Mouse (Mus musculus) mouse trophoblast stem cell (cell line): ENCODE data around the gene Prrc2b.

Source experiments
- in situ Hi-C, 2 experiments: fragments of 300-500 bp; cut with MseI, MboI; formaldehyde crosslinking; loops; 2 replicates in 1 of 2; 3 replicates in 1 of 2; pipeline ENCODE4 v1.15.1; 2025

Gene Prrc2b

DNA sequence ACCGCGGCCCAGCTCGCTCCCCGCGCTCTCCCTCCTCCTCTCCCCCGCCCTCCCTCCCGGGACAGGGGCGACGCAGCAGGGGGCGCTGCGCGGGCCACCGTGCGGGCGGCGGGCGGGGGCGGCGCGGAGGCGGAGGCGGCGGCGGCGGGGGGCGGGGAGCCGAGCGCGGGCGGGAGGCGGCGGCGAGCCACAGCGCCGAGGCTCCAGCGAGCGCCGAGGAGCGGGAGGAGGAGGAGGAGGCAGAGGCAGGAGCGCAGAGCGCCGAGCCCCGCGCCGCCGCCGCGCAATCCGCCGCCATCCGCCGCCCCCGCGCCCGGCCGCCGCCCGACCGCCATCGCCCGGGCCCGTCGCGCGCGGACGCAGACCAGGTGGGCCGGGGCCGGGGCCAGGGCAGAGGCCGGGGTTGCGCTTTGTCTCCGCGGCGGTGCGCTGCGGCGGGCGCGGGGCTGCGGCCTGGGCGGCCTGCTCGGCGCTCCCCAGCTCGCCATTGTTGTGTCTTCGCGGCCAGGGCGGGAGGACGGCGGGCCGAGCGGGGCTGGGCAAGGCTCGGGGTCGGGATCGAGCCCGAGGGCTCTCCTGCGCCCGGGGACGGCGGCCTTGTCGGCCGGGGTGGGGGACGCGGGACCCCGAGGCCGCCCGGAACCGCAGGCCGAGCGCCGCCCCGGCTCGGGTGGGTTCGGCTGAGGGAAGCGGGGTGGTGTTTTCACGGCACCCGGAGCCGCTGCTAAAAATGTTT is at the start of gene Prrc2b:
Gene Prrc2b, plus strand, starts transcription at position 159 of the 736 bp plus-strand sequence.
- in situ Hi-C loops = no loop called here

DNA sequence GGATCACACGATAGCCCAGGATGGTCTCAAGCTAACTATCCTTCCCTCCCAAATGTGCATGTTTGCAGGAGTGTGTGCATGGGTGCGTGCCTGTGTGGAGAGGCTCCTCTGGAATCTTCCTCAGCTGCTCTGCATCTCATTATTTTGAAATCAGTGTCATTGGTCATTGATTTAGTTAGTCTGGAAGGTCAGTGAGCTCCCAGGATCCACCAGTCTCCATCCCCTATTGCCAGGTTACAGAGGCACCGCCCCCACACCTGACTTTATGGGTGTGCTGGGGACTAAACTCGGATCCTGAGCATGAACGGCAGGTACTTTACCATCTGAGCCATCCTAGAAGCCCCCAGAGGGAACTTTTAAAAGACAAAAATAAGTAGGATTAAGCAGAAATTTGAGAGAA is 47.9 kb upstream of the Prrc2b start:
- in situ Hi-C loops = no loop called here

DNA sequence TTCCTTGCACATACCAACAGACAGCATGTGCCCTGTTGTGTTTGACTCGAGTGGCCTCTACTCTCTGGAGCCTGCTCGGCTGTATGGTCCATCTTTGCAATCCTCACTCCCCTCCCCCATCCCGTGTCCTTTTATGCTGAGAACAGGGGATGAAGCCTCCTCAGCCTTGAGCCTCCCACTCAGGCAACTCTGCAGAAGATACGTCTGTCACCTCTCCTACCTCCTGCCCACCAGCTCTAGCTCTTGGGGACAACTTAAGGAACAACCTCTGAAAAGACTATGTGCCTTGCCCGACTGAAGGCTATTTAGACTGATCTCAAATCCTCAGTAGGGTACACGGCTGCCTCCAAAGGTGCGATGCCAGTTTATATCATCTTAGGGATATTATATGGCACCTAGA is 47.3 kb upstream of the Prrc2b start:
- in situ Hi-C loops = no loop called here

DNA sequence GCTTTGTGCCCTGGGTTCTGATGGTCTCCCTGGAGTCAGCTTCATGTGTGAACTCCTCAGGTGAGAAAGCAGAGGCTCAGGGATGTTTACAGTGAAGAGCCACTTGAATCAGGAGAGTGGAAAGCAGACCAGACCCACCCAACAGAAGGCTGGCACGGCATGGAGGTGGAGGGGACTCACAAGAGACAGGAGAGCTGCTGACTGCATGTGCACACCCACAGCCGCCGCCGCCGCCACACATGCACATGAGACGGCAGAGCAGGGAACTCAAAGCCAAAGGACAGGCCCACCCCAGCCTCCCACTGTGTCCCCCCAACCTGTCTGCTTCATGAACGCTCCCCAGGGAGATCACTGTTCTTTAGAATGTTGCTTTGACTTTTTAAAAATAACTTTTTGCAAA is 46.8 kb upstream of the Prrc2b start:
- in situ Hi-C loops = no loop called here

DNA sequence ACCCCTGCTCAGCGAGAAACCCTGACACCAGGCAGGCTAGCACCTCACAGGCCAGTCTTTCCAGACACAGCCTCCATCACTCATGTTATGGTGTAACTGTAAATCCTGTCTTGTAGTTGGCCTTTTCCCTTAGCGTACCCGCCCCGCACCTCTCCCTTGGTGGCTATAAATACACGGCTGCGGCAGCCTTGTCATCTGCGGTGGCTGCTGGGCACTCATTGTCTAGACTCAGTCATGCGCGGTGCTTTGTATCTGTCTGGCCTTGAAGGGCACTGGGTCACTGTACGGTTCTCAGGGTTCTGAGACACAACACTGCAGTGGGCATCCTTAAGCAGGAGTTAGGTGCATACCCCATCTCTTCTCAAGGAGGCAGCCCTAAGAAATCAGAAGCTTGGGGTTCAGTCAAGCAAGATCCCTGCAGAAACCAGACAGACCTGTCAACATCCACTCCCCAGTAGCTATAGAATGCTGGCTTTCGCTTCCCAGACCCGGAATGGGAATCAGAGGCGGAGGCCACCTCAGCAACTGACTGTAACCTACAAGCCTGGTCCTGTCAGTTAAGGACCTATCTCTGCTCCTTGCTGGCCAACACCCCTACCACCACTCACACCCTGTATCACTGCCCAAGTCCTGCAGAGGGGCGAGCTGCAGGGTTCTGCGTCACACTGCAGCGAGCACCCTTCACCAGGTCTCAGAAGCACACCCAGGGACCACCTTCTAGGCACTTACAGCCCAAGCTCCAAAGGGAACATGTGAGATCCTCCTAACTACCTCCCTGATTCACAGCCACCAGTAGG is 45.6 kb upstream of the Prrc2b start:
- in situ Hi-C loops = no loop called here

DNA sequence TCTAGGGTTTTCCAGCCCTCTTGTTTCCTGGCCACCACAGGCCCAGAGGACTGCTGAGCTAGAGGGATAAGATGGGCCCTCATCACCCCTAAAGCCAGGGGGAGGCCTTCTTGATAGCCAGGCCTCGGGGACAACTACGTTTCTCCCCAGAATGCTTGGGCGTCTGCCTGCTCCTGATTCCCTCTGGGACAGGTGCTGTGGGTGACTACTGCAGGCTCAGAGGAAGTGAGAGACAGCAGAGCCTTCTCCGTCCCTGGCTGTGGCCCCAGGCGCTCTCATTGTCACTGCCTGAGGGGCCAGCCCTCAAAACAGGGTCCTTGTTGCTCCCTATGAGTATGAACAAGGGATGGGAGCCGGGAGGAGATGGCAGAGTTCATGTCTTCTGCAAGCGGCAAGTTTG is 45.0 kb upstream of the Prrc2b start:
- in situ Hi-C loops = no loop called here

DNA sequence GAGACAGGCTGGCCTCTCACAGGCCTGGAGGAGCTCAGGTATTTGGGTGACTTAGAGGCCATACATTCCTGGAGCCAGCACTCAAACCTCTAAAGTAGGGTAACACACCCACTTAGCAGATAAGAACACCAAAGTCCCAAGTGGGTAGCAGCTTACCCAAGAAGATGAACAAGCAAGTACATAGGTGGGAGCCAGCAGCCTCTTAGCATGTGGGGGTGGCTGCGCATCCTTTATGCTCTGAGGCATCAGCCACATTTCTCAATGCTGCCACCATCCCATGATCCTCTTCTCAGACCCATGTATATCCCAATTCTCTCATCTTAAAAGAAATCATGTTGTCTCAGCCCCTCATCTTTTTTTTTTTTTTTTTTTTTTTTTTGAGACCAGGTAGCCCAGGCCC is 39.6 kb upstream of the Prrc2b start:
- in situ Hi-C loops = no loop called here

DNA sequence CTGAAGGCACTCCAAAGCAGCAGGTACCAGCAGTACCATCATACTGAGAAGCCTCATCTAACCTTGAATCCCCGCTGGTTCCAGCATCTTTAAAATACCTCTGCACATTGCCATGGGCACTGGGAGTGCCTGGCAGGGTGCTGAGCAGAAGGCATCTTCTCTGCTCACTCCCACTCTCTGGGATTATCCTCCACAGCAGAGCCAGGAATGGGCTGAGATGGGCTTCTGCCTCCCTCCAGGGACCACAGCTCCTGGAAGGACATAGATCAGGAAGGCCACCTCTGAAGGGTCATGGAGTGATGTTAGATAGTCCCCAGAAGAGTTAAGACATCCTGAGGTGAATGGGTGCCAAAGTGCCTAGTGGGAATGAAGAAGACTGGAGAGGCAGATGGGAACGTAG is 38.3 kb upstream of the Prrc2b start:
- in situ Hi-C loops = no loop called here

DNA sequence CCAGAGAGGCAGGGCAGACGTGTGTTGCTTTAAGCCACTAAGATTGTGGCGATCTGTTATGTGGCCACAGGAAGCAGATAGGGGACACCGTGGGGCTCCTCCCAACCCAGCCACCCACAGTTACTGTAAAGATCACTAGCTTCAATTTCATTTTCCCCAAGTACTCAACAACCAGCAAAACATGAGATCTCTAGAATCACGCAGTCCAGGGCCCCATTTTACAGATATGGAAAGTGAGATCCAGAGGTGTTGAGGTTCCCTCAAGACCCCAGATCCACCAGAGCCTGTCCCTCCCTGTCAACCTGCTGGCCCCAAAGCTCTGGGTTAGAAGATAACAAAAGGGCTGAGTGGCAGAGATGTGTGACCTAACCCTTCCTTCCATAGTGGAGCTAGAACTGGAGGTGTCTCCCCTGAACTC is 35.0 kb upstream of the Prrc2b start:
- in situ Hi-C loops = no loop called here

DNA sequence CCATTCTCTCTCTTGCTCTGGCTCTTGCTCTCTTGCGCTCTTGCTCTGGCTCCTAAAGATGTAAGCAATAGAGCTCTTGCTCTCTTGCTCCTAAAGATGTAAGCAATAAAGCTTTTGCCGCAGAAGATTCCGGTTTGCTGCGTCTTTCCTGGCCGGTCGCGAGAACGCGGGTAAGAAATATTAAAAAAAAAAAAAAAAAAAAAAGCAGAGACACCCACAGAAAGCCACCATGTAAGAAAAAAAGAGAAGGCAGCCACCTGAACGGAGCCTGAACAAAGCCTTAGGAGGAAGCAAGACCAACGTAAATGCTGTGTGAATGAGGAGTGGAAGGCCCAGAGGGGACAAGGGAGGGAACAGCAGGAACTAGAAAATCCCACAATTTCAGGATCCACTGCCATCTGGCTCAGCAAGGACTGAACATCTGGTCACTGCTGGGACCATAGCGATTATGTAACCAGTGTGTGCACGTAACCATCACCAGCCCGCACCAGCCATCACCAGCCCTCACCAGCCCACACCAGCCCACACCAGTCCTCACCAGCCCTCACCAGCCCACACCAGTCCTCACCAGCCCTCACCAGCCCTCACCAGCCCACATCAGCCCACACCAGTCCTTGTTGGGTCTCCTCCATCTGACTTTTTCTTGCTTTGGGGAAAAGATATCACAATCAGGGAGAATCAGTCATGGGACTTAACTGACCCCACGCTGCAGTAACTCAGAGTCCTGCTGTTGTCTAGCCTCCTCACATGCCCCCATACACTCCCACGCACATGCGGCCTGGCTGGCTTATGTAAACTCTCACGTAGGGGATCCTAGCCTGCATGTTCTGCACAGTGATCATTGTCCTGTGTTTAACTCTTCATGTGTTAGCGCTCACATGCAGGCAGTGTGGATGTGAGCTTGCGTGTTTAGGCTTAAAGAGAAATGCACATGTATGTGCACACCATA is 30.8 kb upstream of the Prrc2b start:
- in situ Hi-C loops = no loop called here

DNA sequence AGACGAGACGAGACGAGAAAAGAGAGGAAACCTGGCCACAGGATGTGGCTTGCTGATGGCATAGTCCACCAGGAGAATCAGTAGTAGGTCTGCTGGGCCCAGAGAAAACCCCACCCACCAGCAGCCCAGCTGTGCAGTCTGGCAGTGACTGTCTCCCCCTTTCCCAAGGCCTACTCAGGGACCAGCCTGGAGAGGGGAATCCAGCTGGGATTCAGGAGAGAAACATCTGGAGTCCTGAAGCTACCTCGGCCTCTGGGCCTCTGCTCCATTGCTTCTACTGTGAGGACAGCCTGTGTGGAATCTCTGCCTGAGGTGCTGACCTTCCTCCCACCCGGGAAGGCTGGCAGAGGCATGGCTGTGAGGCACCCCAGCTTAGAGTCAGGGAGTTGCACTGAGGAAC is 29.7 kb upstream of the Prrc2b start:
- in situ Hi-C loops = no loop called here

DNA sequence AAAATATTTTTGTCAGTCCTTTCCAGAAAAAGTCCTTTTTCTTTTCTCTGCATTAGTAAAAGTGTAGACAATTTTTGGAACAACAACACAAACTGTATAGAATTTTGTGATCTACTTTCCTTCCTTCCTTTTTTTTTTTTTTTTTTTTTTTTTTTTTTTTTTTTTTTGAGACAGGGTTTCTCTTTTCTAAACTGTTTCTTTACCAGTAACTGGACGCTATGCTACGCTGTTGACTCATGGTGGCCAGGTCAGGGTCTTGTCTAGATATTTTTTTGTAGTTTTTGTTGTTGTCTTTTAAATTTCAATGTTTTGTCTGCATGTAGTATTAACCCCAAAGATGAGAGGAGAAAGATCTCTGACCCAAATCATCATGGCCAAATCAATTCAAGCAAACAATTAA is 29.1 kb upstream of the Prrc2b start:
- in situ Hi-C loops = no loop called here

DNA sequence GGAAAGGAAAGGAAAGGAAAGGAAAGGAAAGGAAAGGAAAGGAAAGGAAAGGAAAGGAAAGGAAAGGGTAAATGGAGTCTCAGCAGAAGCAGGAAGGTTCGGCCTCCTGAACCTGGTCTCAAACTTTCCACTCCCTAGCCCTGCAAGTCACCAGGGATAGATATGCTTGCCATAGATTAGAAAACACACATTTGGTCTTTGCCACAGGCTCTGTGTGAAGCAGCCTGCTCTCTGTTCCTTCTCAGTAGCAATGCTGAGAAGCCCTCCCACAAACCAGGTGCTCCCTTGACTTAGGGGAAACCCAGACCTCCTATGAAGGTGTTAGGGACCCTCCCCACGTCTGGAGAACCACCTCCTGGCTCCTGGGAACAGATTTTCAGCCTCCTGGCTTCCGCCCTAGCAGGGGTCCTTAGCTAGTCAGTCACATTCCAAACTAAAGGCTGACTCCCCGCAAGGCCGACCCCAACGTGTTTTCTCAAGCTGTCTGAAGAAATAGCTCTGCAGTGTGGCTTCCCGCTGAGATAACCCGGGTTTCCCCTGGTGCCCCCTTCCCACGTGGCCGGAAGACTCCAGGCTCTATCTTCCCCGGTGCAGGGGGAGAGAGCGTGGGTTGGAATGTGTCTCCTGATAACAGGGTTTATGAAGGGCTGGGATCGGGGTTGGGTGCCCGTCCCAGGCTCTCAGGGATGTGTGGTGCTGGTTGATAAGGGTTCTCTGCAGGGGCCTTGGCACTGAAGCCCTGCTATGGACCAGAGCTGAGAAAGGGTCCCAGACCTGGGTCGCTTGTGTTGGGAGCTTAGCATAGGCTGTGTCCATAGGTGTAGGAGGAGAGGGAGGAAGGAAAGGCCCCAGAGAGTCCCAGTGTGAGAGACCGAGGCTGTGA is 23.0 kb upstream of the Prrc2b start:
- in situ Hi-C loops = no loop called here

DNA sequence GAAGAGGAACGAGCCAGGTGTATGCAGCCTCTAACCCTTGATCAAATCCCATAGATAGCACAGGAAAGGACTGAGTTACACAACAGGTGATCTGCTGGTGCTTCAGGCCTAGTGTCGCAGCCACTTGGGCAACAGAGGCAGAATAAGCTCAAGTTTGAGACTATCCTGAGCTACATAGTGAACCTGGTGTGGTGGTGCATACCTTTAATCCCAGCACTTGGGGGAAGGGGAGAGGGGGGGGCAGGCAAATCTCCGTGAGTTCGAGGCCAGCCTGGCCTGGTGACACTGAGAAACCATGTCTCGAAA is 22.4 kb upstream of the Prrc2b start:
- in situ Hi-C loops = no loop called here

DNA sequence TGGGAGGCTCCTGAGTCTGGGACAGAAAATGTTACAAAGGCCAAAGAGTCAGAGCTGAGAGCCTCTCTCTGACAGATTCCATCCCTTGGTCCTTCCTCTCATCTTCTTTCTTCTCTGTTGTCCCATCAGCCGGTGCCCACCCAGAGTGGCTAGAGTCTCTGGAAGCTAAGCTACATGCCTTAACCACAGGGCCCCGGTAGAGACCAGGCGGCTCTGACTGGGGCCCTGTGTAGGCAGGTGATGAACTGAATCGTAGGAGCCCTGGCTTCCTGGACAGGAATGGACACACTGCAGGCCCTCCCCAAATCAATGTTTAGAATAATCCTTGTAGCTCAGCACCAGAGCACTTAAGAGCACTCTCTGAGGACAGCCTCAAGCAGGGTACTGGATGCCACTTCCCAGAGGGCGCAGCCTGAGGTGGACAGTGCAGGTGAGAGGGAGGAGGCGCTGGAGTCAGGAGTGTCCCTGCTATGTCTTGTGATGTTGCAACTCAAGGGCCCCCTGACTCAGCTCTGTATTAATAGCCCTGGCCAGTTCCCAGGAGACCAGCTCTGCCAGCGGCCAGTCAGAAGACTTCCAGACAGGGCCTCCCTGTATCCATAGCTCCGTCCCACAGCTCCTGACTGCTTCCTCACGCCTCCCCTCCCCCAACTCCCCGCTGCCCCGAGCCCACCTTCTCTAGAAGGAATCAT is 21.4 kb upstream of the Prrc2b start:
- in situ Hi-C loops = no loop called here

DNA sequence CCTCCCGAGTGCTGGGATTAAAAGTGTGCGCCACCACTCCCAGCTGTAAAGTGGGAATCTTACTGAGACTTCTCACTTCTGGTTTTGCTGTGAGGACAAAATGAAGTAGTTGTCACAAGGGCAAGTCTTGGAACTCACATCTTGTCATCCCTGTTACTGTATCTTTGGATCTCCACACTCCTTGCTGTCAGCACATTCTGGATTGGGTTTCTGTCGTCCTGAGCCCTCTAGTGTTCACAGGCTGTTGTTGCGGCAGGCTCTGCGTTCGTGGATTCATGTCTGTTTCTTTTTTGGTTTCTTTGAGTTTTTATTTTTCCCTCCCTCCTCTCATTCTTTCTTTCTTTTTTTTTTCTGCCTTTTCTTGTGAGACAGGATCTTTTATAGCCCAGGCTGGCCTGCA is 20.4 kb upstream of the Prrc2b start:
- in situ Hi-C loops = no loop called here

DNA sequence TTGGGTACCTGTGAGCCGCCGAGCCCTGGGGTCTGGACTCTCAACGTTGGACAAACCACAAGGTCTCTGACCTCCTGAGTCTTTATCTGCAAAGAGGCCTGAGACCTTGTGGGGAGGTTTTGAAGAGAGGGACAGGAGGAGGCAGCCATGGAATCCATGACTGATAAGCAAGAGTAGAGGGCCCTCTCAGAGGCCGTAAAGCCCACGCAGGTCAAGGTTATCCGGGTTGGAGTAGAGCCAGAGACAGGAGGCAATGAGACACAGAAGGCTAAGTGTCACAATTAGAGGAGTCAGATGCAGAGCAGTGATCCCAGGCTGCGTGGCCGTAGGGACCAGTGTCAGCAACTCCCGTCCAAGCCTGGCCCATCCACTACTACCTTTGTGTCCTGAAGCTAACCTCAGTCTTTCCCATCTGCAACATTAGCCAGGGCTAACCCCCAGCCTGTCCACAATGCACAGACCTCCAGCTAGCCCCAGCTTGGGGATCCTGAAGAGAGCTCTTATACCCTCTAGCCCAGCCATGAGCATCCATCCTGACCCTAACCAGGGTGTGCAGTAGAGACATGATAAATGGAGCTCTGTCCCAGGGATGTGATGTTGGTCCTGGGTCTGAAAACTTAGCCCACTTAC is 19.6 kb upstream of the Prrc2b start:
- in situ Hi-C loops = no loop called here

DNA sequence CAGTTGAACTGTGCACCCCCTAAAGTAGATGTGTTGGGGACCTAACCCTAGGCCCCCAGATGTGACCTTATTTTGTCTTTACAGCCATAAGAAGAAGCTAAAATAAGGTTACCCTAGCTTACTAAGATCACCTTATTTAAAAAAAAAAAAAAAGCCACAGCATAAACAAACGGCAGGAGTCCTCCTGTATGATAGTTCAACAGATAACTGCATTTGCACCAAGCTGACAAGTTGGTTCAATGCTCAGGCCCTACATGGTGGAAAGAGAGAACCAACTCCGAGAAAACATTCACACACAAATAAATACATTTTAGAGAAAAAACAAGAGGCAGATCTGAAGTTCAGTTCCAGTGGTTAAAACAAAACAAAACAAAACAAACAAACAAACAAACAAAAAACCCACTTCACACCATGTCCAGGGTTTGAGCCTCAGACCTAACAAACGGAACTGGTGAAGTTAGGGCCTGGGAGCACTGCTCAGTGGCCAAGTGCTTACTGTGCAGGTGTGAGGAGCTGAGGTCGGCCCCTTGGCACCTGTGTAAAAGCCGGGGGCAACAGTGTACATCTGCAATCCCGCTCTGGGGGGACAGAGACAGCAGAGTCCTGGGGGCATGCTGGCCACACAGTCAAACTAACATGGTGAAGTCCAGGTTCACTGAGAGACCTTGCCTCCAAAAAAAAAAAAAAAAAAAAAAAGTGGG is 18.9 kb upstream of the Prrc2b start:
- in situ Hi-C loops = no loop called here

DNA sequence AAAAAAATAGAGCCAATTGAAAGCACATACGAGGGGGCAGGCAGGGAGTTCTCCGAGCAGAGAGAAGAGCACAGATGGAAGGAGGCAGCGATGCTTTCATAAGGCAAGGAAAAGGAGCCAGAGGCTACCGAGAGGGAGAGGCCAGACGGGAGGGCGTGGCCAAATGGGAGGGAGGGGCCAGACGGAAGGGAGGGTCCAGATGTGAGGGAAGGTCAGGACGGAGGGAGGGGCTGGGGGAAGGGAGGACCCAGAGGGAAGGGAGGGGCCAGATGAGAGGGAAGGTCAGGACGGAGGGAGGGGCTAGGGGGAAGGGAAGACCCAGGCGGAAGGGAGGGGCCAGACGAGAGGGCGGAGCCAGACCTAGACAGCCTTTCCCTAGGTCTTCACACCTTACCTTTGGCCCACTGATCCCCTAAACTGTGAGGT is 18.3 kb upstream of the Prrc2b start:
- in situ Hi-C loops = no loop called here

DNA sequence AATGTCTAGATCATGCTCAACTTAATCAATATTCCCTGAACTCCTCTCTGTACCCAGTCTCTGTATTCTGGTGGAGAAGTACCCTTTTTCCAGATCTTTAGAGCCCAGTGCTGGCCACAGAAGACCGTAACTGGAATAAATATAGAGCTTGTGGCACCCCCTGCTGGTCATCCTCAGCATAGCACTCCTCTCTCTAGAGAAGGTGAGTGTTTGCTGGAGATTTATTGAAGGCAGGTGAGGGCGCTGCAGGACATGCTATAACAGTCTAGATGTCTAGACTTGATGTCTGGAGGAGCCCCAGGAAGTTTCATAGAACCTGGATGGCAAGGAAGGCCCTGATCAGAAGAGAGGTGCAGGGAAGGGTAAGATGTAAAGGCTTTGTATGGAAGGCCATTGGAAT is 16.8 kb upstream of the Prrc2b start:
- in situ Hi-C loops = no loop called here
